Mouse (Mus musculus) G1E (cell line): Measurements from ENCODE around the gene Rhpn2. TPM values are rescaled to one million over a fixed set of nuclear protein-coding genes. Genes with fewer than 3 reads are reported as not detected.

Experiments
- ATAC-seq: 2 replicates; pipeline ENCODE4 v1.8.0; 2016; ENCODE audit warnings: mild to moderate bottlenecking; ENCODE audit not compliant: insufficient number of reproducible peaks, poor library complexity, low FRiP score, severe bottlenecking; ENCODE audit errors: extremely low read depth
- DNase-seq: peaks from one replicate; pipeline ENCODE4 v3.0.0; 2012; ENCODE audit warnings: low spot score
- H3K27me3 ChIP-seq: 2 replicates; pipeline ENCODE4 v1.6.1; 2012; ENCODE audit warnings: mild to moderate bottlenecking, low read length, inconsistent platforms; ENCODE audit not compliant: insufficient read depth
- H3K36me3 ChIP-seq: replicated peaks from 2 replicates; pipeline ENCODE3; 2012; ENCODE audit warnings: mild to moderate bottlenecking, inconsistent platforms
- H3K4me1 ChIP-seq: 2 replicates; pipeline ENCODE4 v1.6.1; 2012; ENCODE audit warnings: low read depth, low read length, inconsistent platforms, mixed read lengths; ENCODE audit not compliant: insufficient read depth
- H3K4me3 ChIP-seq: 2 replicates; pipeline ENCODE4 v1.5.1; 2012; ENCODE audit warnings: low read depth, mild to moderate bottlenecking, inconsistent platforms, low read length, moderate library complexity, mixed read lengths
- H3K9me3 ChIP-seq: replicated peaks from 2 replicates; pipeline ENCODE4 v1.6.1; 2012; ENCODE audit warnings: inconsistent platforms
- CTCF ChIP-seq: IDR thresholded peaks from 2 replicates; pipeline ENCODE4 v1.5.1; 2012; ENCODE audit warnings: low read depth, low read length, inconsistent platforms, mixed read lengths
- GATA1 ChIP-seq: IDR thresholded peaks from 2 replicates; pipeline ENCODE4 v1.6.1; 2012; ENCODE audit warnings: borderline replicate concordance, low read length, inconsistent platforms, mixed read lengths
- GATA2 ChIP-seq: IDR thresholded peaks from 2 replicates; pipeline ENCODE4 v1.6.1; 2012; ENCODE audit warnings: low read depth, low read length, inconsistent platforms, borderline replicate concordance
- POLR2AphosphoS5 ChIP-seq: IDR thresholded peaks from 2 replicates; pipeline ENCODE4 v1.6.1; 2012; ENCODE audit warnings: low read depth, low read length, inconsistent platforms; ENCODE audit not compliant: insufficient replicate concordance
- TAL1 ChIP-seq: conservative IDR thresholded peaks from 2 replicates; pipeline ENCODE4 v1.6.1; 2012; ENCODE audit warnings: low read depth, low read length, inconsistent platforms, mixed read lengths
- polyA plus RNA-seq: library from polyadenylated mRNA; stranded (reverse); fragments of >175 nt; gene quantifications from 2 replicates; pipeline ENCODE4 v1.2.3, GENCODE M21; 2012
- total RNA-seq, 2 experiments: library from RNA; stranded (forward) in 1 of 2; stranded (reverse) in 1 of 2; fragments of 200-1000 nt in 1 of 2; fragments of >200 nt in 1 of 2; fragmentation: Nextera tagmentation in 1 of 2; gene quantifications; 2 replicates each; pipeline ENCODE4 v1.2.3; 2014 to 2017

The Rhpn2 gene
- total and polyA plus RNA-seq, 3 experiments, result 0.05 to 0.66 (median 0.38) TPM

DNA sequence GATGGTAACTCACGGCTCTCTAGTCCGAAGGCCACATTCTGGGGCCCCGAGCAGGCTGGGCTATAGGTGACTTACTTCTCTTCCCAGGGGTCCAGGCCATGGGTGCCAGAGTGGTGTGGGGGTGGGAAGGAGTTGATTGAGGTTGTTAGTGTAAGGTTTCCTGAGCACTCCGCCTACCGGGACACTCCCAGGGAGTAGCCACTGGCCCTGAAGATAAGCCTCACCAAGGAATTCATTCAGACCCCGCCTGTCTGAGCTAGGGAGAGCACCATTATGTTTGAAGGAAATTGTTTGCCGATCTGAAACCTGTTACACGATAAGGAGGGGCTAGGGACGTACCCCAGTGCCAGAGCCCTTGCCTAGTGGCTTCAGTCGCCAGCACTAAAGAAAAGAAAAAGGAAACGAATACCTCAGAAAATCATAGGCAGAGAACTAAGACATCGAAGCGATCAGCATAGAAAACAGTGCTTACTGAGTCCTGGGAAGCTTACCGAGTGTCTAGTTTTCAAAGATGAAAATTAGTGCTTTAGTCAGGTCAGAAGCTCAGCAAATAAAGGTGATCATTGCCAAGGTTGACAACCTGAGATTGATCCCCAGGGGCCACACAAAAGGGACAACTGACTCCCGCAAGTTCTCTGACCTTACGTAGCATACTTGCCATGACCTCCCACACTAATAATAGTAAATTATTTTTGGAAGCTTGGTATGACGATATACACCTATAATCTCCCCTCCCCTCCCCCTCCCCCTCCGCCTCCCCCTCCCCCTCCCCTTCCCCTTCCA lies 14.1 kb downstream of the Rhpn2 start:
- TF ChIP-seq CTCF (no peak), GATA2 (no peak), GATA1 (no peak), POLR2AphosphoS5 (no peak), TAL1 (no peak)

DNA sequence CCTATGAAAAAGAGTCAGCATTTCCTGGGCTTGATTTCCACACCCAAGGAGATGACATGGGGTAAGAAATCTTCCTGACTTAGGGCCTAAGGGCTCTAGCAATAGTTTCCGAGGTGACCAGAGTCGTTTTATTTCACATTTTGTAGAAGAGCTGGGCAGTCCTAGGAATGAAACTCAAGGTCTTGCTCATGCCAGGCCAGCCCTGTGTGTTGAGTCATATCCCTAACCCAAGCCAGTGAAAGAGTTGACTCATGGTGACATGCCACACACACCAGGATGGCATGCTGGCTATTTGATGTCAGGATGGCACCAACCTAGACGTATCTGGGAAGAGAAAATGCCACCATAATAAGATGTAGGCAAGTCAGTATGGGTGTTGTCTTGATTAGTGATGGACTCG lies 15.1 kb downstream of the Rhpn2 start:
- Histone ChIP-seq H3K27me3 (no peaks in the 10 kb centered on the region), H3K4me1 (peaks cover 7% of the 10 kb centered on the region; the same call in 1 of the 2 replicates), H3K9me3 (no peaks in the 10 kb centered on the region), H3K4me3 (no peak overlapping the region), H3K36me3 (no peaks in the 10 kb centered on the region)
- no peak for TF ChIP-seq TAL1
- no peak for TF ChIP-seq POLR2AphosphoS5
- no peak for TF ChIP-seq GATA2
- TF ChIP-seq GATA1, result no peak
- no peak for TF ChIP-seq CTCF
- DNase-seq (no peak), ATAC-seq (no peak)

More for the DNA sequence above, 14.1 kb downstream of the Rhpn2 start:
- ATAC-seq, result no peak
- no peak overlapping the region for H3K4me3 ChIP-seq
- no peak for DNase-seq
- peaks cover 7% of the 10 kb centered on the region; the same call in 1 of the 2 replicates for H3K4me1 ChIP-seq
- H3K36me3 ChIP-seq, result no peaks in the 10 kb centered on the region
- no peaks in the 10 kb centered on the region for H3K27me3 ChIP-seq
- H3K9me3 ChIP-seq, result no peaks in the 10 kb centered on the region

DNA sequence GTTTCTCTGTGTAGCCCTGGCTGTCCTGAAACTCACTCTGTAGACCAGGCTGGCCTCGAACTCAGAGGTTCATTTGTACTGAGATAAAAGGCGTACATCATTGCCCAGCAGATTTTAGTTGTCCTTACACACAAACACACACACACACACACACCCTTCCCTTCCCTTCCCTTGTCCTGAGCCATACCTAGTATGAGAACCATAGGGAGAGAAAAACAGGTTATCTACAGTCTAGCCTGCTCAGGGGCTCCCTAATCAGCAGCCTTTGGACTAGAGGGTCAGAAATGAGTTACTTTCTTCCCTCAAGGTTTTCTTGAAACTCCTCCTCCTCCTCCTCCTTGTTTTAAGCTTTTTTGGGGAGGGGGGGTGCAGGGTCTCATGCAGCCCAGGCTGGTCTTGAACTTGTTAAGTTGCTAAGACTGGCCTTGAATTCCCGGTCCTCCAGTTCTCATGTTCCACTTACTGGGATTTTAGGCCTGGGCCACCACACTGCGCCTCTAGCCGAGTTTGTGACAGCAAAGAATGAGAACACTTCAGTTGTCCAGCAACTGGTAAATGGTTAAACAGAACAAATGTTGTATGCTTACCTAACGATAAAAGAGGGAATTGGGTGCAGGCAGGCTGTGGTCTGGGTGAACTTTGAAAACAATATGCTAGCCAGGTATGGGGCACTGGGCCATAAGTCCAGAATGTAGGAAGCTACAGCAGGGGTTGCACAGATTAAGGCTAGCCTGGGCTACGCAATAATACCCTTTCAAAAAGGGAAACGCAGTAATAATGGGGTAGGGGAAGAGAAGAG lies 16.1 kb downstream of the Rhpn2 start:
- H3K9me3 ChIP-seq, result no peaks in the 10 kb centered on the region
- DNase-seq (no peak), ATAC-seq (no peak)
- TF ChIP-seq TAL1, result no peak
- no peak for TF ChIP-seq CTCF
- TF ChIP-seq GATA2, result no peak
- no peak for TF ChIP-seq GATA1
- no peak for TF ChIP-seq POLR2AphosphoS5
- H3K4me1 ChIP-seq, result peaks cover 7% of the 10 kb centered on the region; the same call in 1 of the 2 replicates
- no peaks in the 10 kb centered on the region for H3K36me3 ChIP-seq
- no peak overlapping the region for H3K4me3 ChIP-seq
- peaks cover 3% of the 10 kb centered on the region; the same call in 1 of the 2 replicates for H3K27me3 ChIP-seq

DNA sequence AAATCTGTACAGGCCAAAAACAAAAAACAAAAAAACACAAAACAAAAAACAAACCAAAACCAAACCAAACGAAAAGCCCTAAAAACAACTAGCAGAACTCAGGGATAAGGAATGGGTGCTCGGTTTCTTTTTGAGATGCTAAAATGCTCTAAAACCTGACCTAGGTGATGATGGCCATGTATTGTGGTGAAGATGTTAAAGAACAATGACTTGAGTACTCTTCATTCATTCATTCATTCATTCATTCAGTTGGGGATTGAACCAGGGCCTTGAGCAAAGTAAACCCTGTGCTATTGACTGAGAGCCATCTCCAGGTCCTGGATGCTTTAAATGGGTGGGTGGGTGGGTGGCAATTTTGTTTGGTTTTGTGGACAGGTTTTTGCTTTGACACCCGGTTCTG lies 17.2 kb downstream of the Rhpn2 start:
- H3K36me3 ChIP-seq, result no peaks in the 10 kb centered on the region
- ATAC-seq (no peak), DNase-seq (no peak)
- TF ChIP-seq GATA1 (no peak), TAL1 (no peak)
- H3K4me1 ChIP-seq, result peaks cover 7% of the 10 kb centered on the region; the same call in 1 of the 2 replicates
- peaks cover 3% of the 10 kb centered on the region; the same call in 1 of the 2 replicates for H3K27me3 ChIP-seq
- H3K4me3 ChIP-seq, result no peak overlapping the region
- no peaks in the 10 kb centered on the region for H3K9me3 ChIP-seq

DNA sequence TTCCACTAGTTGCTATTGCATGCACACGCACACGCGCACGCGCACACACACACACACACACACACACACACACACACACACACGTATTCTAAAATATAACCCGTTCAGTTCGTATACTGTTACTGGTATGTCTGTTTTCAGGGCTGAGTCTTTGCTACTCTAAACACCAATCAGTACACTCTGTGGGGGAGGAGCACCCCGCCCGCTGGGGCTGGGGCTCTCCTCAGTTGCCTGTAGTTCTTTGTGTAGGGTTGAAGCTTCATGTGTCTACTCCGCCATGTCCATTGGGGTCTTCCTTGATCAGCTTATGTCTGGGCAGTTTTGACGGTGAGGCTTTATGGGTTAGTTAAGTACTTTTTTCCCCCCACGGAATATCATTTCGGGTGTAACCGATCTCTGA lies 19.3 kb downstream of the Rhpn2 start:
- H3K4me3 ChIP-seq, result no peak overlapping the region
- DNase-seq (no peak), ATAC-seq (no peak)
- peaks cover 5% of the 10 kb centered on the region; the same call in 1 of the 2 replicates for H3K27me3 ChIP-seq
- peaks cover under 1% of the 10 kb centered on the region; the same call in 1 of the 2 replicates for H3K4me1 ChIP-seq
- no peaks in the 10 kb centered on the region for H3K9me3 ChIP-seq
- TF ChIP-seq CTCF (no peak), POLR2AphosphoS5 (no peak), GATA2 (no peak), TAL1 (no peak), GATA1 (no peak)
- H3K36me3 ChIP-seq, result no peaks in the 10 kb centered on the region

DNA sequence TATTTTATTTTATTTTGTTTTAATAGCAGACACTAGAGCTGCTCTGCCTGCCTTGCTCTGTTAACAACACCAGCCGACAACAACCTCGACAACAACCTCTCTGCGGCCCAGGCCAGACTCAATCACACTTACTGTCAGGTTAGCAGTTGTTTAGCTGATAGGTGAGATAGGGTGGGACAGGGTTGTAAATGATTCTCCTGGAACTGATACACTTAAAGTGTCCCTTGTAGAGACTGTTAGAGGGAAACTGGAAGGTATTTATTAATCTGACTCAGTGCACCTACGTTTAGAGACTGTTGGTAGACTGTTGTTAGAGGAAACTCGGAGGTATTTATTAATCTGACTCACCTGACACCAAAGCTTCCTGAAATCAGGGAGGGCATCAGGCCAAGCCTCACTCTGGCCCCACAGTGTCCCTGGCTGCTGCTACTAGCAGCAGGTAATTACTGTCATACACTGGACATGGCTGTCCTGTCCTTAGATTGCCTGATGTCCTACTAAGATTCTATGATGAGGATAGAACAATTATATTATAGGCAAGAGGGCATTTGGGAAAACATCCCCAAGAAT lies 21.4 kb downstream of the Rhpn2 start:
- Histone ChIP-seq H3K4me1 (no peaks in the 10 kb centered on the region), H3K9me3 (no peaks in the 10 kb centered on the region), H3K27me3 (peaks cover 7% of the 10 kb centered on the region; the same call in 1 of the 2 replicates), H3K4me3 (no peak overlapping the region), H3K36me3 (no peaks in the 10 kb centered on the region)
- TF ChIP-seq CTCF (no peak), GATA1 (no peak), GATA2 (no peak), TAL1 (no peak), POLR2AphosphoS5 (no peak)
- ATAC-seq, result no peak
- no peak for DNase-seq
